Mouse (Mus musculus) left cerebral cortex, postnatal 36 days (tissue): ENCODE data around the gene Tbc1d13. TPM values are rescaled to one million over a fixed set of nuclear protein-coding genes. Genes with fewer than 3 reads are reported as not detected.
A peak's percentile ranks its signal among the peaks of the same experiment; 100 is the strongest.
"Not testable (repeated sequence)": the region's sequence is repeated elsewhere in the genome, so short reads cannot be mapped to it uniquely, and the experiment has no call there.

Source experiments
- DNase-seq, 2 experiments: peaks; one replicate each; pipeline ENCODE4 v3.0.0; 2021 to 2022; ENCODE audit warnings: low spot score in 2 of 2, mixed read lengths in 1 of 2
- intact Hi-C: fragments of 180-260 bp; cut with DNase I; formaldehyde crosslinking; loops from one replicate; pipeline ENCODE4 v1.15.1; 2025
- total RNA-seq, 2 experiments: library from RNA; stranded (reverse); gene quantifications; 2 replicates each; pipeline ENCODE4 v1.2.3; 2021

Gene Tbc1d13
- total RNA-seq, 2 experiments from 2014 or later: 48.0 to 63.9 TPM

- intact Hi-C loops: loop anchor here (2.0 to 5.0 kb wide), 2 partner anchors 38 to 58 kb away; no protein-coding TSS in a partner anchor
- peak; percentile 96 for DNase-seq
Observed at GRCm38 (mm10) chr2:30124472-30125274, 8.9 kb upstream of the Tbc1d13 start, which contains the start of gene Zer1. Gene Zer1, minus strand, starts transcription at chr2:30124585.

GRCm38 (mm10) chr2:30128789-30129188, 4.8 kb upstream of the Tbc1d13 start:
- no peak for DNase-seq

GRCm38 (mm10) chr2:30130156-30130555, 3.4 kb upstream of the Tbc1d13 start:
- DNase-seq: no peak
- intact Hi-C loops: no loop called here

More at GRCm38 (mm10) chr2:30128789-30129188, 4.8 kb upstream of the Tbc1d13 start:
- intact Hi-C loops: loop anchor here (5.0 kb wide), 1 partner anchor 34 kb away; no protein-coding TSS in a partner anchor

DNA sequence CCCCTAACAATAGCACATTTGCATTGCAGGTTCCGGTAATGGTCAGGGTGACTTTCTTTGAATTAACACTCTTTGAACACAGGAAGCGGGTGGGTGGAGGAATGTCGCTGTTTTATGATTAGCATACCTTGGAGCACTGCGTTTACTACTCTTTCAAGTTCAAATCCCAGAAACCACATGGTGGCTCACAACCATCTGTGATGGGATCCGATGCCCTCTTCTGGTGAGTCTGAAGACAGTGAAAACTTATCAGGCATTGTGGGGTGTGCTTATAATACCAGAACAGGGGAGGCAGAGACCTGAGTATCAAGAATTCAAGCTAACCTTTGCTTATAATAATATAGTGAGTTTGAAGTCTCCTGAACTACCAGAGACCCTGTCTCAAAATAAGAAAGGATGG, 2.3 kb upstream of the Tbc1d13 start:
- intact Hi-C loops, DNase-seq: not testable (repeated sequence)

GRCm38 (mm10) chr2:30132801-30133612, 539 bp upstream of the Tbc1d13 start:
- intact Hi-C loops: no loop called here

GRCm38 (mm10) chr2:30134378-30134711, 799 bp downstream of the Tbc1d13 start:
- DNase-seq: no peak
- intact Hi-C loops: no loop called here

More at GRCm38 (mm10) chr2:30132801-30133612, 539 bp upstream of the Tbc1d13 start:
- DNase-seq: no peak

GRCm38 (mm10) chr2:30134928-30135620, 1.5 kb downstream of the Tbc1d13 start:
- no peak for DNase-seq
- intact Hi-C loops: no loop called here

- intact Hi-C loops: no loop called here
- DNase-seq: no peak
Observed at GRCm38 (mm10) chr2:30136458-30136857, 2.9 kb downstream of the Tbc1d13 start.

- intact Hi-C loops, DNase-seq: not testable (repeated sequence)
Observed at GRCm38 (mm10) chr2:30140021-30140420, 6.5 kb downstream of the Tbc1d13 start.

- intact Hi-C loops: no loop called here
- DNase-seq: no peak
Observed at GRCm38 (mm10) chr2:30144436-30144835, 10.9 kb downstream of the Tbc1d13 start.

DNA sequence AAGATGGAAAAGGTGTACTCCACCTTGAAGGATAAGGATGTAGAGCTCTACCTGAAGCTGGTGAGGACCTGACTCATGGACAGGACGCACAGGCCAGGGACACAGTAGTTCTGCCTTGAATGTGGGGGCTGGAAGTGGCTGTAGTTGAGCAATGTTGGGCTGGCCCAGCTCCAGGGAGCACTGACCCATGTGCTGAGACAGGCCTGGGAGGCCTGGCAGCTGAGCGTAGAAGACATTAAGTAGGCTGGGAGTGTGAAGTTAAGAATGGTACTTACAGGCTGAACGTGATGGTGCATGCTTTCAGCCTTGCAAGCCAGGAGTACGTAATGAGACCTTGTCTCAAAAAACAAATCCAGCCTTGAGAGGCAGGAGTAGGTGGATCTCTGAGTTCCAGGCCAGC, 13.9 kb downstream of the Tbc1d13 start:
- no peak for DNase-seq
- intact Hi-C loops: no loop called here

DNA sequence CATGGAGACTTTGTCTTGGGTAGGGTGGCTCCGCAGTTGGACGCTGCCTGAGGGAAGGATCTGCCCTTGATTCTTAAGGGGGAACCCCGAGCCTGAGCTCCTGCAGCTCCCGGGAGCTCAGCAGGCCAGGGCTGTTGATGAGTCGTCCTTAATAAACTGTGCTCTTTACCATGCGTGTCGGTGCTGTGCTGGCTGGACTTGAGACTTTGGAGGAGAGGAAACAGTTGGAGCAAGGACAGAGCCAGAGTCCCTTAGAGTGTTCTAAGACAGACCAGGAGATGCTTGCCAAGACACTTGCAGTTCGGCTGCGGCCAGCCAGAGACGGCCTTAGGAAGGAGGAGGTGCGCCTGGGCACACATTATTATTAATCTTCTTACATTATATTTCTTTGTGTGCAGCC, 18.3 kb downstream of the Tbc1d13 start:
- DNase-seq: no peak
- intact Hi-C loops: no loop called here

DNA sequence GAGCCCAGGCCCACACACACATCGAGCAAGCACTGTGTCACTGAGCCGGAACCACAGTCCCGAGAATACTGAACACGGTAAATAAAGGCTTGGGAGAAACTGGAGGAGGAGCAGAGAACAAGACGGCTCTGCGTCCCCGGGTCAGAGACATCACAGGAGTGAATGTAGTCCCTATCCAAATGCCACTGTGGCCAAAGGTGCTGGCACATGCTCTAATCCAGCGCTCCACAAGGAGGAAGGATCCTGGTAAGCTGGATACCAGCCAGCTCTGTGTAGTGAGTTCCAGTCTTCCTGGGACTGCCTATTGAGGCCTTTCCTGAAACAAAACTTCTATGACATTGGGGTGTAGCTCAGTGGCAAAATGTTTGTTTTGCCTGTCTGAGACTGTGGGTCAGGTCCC, 19.1 kb downstream of the Tbc1d13 start:
- DNase-seq: no peak
- intact Hi-C loops: no loop called here

- DNase-seq: not testable (repeated sequence)
- intact Hi-C loops: loop anchor here (5.0 to 10.0 kb wide), 2 partner anchors 33 to 85 kb away; partner anchors contain the start of gene Pkn3
Observed at GRCm38 (mm10) chr2:30159871-30160270, 26.3 kb downstream of the Tbc1d13 start.

GRCm38 (mm10) chr2:30161809-30162208, 28.3 kb downstream of the Tbc1d13 start:
- DNase-seq: no peak
- intact Hi-C loops: loop anchor here (5.0 to 10.0 kb wide), 2 partner anchors 35 to 87 kb away; partner anchors contain the start of gene Pkn3

GRCm38 (mm10) chr2:30164340-30164932, 30.9 kb downstream of the Tbc1d13 start:
- intact Hi-C loops: loop anchor here (5.0 to 10.0 kb wide), 2 partner anchors 37 to 90 kb away; partner anchors contain the start of gene Pkn3

GRCm38 (mm10) chr2:30166677-30167076, 33.1 kb downstream of the Tbc1d13 start:
- no peak for DNase-seq
- intact Hi-C loops: loop anchor here (10.0 kb wide), 1 partner anchor 92 kb away; the partner anchor contains the start of gene Pkn3

More at GRCm38 (mm10) chr2:30164340-30164932, 30.9 kb downstream of the Tbc1d13 start:
- DNase-seq: no peak

DNA sequence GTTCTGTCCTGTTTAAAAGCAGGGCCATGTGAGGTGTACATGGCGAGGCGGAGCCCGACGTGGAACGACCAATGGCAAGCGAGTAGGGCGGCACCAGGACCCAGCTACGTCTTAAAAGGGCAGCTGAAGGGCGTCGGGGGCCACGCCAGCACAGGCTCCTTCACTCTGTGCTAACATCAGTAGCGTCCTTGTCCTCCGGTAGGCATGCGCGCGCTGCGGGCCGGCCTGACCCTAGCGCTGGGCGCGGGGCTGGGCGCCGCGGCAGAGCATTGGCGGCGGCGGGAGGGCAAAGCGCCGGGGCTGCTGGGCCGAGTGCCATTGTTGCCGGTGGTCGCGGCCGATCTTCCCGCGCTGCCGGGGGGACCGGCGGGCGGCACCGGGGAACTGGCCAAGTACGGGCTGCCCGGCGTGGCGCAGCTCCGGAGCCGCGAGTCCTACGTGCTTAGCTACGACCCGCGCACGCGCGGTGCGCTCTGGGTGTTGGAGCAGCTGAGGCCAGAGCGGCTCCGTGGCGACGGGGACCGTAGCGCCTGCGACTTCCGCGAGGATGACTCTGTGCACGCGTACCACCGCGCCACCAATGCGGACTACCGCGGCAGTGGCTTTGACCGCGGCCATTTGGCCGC, 37.9 kb downstream of the Tbc1d13 start, which contains the start of gene Endog:
TSS of gene Endog (plus strand) at position 123 of the 626 bp plus-strand sequence.
- peak; percentile 89 to 91 for DNase-seq
- intact Hi-C loops: loop anchor here (10.0 kb wide), 1 partner anchor 63 kb away; the partner anchor contains the start of gene Lrrc8a
